Mouse (Mus musculus): ENCODE measurements at regions not wholly inside any gene's neighbourhood (a gene's known extent, or its start where the extent isn't known, plus 50 kb on each side); places are given as distances from the start of the nearest gene placed in this dataset.
"Not testable (repeated sequence)": the region's sequence is repeated elsewhere in the genome, so short reads cannot be mapped to it uniquely, and the experiment has no call there.

DNA sequence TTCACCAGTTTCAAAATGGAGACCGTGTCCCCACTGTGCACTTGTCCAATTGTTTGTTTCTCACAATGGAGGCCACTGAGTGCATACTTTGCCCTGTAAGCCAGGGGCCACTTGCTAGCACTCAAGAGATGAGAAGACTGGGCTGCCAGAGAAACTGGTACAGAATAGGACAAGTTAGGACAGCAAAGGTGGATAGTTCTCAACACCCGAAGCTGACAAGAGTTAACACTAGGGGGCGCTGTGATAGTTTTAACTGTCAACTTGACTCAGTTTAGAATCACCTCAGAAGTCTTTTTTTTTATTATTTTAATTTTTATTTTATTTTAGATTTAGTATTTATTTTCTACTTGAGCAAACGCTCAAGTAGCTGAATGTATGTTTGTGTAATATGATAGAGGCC is 188.2 kb upstream of the Asap2 start:
- TF ChIP-seq CTCF (IDR thresholded peaks at IDR 0.05; ENCODE audit: borderline replicate concordance, insufficient read depth, low read depth, low read length); POLR2A (IDR thresholded peaks at IDR 0.05; ENCODE audit: borderline replicate concordance, insufficient read depth, low read length): not testable (repeated sequence)

Data from cerebellum, adult 2 months (tissue).